Mouse (Mus musculus): ENCODE measurements around the gene D230025D16Rik. TPM values are rescaled to one million over a fixed set of nuclear protein-coding genes. Genes with fewer than 3 reads are reported as not detected.

Gene D230025D16Rik
- polyA plus RNA-seq, 1 experiment from 2014 or later: 34.6 TPM

DNA sequence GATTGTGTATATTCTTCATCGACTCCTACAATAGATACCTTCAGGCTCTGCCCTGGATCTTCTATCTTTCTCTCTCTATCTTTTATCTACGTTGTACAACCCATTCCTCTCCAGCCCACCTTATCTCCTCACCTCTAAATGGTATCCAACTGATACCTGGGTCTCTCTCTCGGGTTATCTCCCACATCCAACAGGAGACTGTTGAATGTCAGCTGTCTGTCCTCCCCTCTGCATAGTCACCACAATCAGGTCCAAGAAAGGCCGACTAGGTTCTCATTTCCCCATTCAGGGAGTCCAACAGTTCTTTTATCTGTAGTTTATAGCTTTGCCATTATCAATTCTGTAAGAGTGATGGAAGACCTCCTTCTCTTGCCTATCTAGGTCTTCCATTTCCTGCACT lies 57.3 kb downstream of the D230025D16Rik start:
- Histone ChIP-seq H3K4me3 (ENCODE audit: low read depth, low read length) (no peak overlapping the region), H3K9ac (ENCODE audit: low read depth, low read length) (no peak overlapping the region), H3K27me3 (ENCODE audit: control insufficient read depth, insufficient read depth, low read depth, low read length) (peaks cover 7% of the 10 kb centered on the region; the same call in 1 of the 2 replicates), H3K4me2 (ENCODE audit: low read length) (no peak overlapping the region), H3K4me1 (ENCODE audit: control insufficient read depth, insufficient read depth, low read length) (peaks cover 21% of the 10 kb centered on the region), H3K9me3 (replicated peaks; ENCODE audit: control insufficient read depth, low read length, poor library complexity, severe bottlenecking) (no peaks in the 10 kb centered on the region), H3K27ac (ENCODE audit: low read length) (no peak overlapping the region), H3K36me3 (ENCODE audit: control insufficient read depth, insufficient read depth, low read length) (peaks cover 20% of the 10 kb centered on the region)
- ATAC-seq: no peak
- 88% methylated on average over 4 of the region's 4 CpGs for WGBS

DNA sequence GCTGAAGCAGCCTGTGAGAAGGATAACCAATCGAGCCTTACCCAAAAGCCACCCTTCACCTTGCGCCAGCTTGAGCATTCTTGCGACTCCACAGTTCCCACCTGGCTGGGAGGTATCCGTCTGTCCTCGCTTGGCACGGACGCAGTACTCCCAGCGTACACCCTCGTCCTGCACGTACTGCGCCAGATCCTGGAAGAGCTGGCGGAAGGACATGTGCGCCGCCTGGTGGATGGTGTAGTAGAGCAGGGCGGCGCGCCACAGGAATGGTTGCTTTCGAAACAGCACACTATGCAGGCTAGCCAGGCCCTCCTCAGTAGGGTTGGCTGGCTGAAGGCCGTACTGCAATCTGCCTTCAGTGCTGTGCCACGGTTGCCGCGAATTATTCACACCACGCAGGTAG lies 58.1 kb downstream of the D230025D16Rik start:
- Histone ChIP-seq H3K27me3 (ENCODE audit: control insufficient read depth, insufficient read depth, low read depth, low read length) (peaks cover 2% of the 10 kb centered on the region; the same call in 1 of the 2 replicates), H3K27ac (ENCODE audit: low read length) (no peak overlapping the region), H3K36me3 (ENCODE audit: control insufficient read depth, insufficient read depth, low read length) (peaks cover 20% of the 10 kb centered on the region), H3K4me3 (ENCODE audit: low read depth, low read length) (no peak overlapping the region), H3K4me2 (ENCODE audit: low read length) (no peak overlapping the region), H3K9ac (ENCODE audit: low read depth, low read length) (no peak overlapping the region), H3K9me3 (replicated peaks; ENCODE audit: control insufficient read depth, low read length, poor library complexity, severe bottlenecking) (no peaks in the 10 kb centered on the region), H3K4me1 (ENCODE audit: control insufficient read depth, insufficient read depth, low read length) (peaks cover 30% of the 10 kb centered on the region)
- ATAC-seq: no peak
- WGBS: 28% methylated on average over 23 of the region's 23 CpGs

DNA sequence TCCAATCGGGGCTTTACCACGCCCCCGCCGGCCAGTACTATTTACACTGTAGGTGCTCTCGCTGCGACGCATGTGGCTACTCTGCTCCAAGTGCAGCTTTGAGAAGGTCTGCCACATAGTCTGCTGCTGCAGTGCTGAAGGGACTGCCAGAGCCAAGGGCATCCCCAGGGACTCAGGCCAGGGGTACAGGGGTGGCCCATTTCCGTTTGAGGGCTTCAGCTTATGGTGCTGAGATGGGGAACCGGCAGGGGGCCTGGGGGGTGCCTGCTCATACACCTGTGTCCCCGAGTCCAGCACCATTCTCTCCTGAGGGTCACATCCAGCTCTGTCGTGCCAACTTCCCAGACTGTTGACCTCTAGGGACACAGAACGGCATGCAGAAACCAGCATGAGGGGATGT lies 60.6 kb downstream of the D230025D16Rik start:
- Histone ChIP-seq H3K4me3 (ENCODE audit: low read depth, low read length) (no peak overlapping the region), H3K4me1 (ENCODE audit: control insufficient read depth, insufficient read depth, low read length) (peaks cover 36% of the 10 kb centered on the region), H3K36me3 (ENCODE audit: control insufficient read depth, insufficient read depth, low read length) (peaks cover 17% of the 10 kb centered on the region), H3K9me3 (replicated peaks; ENCODE audit: control insufficient read depth, low read length, poor library complexity, severe bottlenecking) (no peaks in the 10 kb centered on the region), H3K9ac (ENCODE audit: low read depth, low read length) (peak overlapping the region; percentile 36; the same call in 1 of the 2 replicates), H3K27ac (ENCODE audit: low read length) (no peak overlapping the region), H3K27me3 (ENCODE audit: control insufficient read depth, insufficient read depth, low read depth, low read length) (no peaks in the 10 kb centered on the region; the same call in 1 of the 2 replicates), H3K4me2 (ENCODE audit: low read length) (no peak overlapping the region)
- ATAC-seq: no peak
- 46% methylated on average over 12 of the region's 12 CpGs for WGBS

DNA sequence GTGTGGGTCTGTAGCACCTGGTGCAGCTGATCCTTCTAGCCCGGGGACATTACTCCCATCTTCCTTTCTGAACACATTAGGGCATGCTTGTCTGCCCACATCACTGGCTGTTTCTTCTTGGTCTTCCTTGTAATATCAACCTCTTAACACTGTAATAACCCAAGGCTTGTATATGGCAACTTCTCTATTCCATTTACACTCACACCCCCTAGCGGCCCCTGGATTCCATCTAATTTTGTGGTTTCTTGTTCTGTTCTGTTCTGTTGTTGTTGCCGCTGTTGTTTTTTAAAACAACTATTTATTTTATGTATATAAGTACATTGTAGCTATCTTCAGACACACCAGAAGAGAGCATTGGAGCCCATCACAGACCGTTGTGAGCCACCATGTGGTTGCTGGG lies 62.0 kb downstream of the D230025D16Rik start:
- Histone ChIP-seq H3K9me3 (replicated peaks; ENCODE audit: control insufficient read depth, low read length, poor library complexity, severe bottlenecking) (no peaks in the 10 kb centered on the region), H3K36me3 (ENCODE audit: control insufficient read depth, insufficient read depth, low read length) (peaks cover 12% of the 10 kb centered on the region), H3K4me2 (ENCODE audit: low read length) (peak overlapping the region; percentile 79), H3K4me3 (ENCODE audit: low read depth, low read length) (no peak overlapping the region), H3K27ac (ENCODE audit: low read length) (no peak overlapping the region), H3K4me1 (ENCODE audit: control insufficient read depth, insufficient read depth, low read length) (peaks cover 41% of the 10 kb centered on the region), H3K27me3 (ENCODE audit: control insufficient read depth, insufficient read depth, low read depth, low read length) (no peaks in the 10 kb centered on the region; the same call in 1 of the 2 replicates), H3K9ac (ENCODE audit: low read depth, low read length) (no peak overlapping the region)
- ATAC-seq: no peak
- 88% methylated on average over 4 of the region's 4 CpGs for WGBS

DNA sequence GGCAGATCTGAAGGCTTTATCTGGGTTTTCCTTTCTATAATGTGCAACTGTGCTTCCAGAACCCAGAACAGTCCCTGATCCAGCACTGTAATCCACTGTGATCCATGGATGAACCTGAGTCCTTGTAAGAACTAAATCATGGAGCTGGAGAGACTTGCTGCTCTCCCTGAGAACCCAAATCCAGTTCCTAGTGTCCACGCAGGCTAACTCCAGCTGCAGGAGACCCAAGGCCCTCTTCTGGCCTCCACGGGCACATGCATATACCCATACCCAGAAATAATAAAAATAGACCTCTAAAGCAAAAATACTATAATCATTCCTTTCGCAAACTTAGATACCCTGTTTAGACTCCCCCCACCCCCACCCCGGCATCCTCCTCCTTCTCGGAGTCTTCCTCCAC lies 63.3 kb downstream of the D230025D16Rik start:
- Histone ChIP-seq H3K36me3 (ENCODE audit: control insufficient read depth, insufficient read depth, low read length) (peaks cover 4% of the 10 kb centered on the region; the same call in 1 of the 2 replicates), H3K9ac (ENCODE audit: low read depth, low read length) (peak overlapping the region; percentile 69), H3K4me2 (ENCODE audit: low read length) (peak overlapping the region; percentile 79), H3K4me1 (ENCODE audit: control insufficient read depth, insufficient read depth, low read length) (peaks cover 41% of the 10 kb centered on the region), H3K4me3 (ENCODE audit: low read depth, low read length) (peak overlapping the region; percentile 52), H3K9me3 (replicated peaks; ENCODE audit: control insufficient read depth, low read length, poor library complexity, severe bottlenecking) (no peaks in the 10 kb centered on the region), H3K27me3 (ENCODE audit: control insufficient read depth, insufficient read depth, low read depth, low read length) (no peaks in the 10 kb centered on the region), H3K27ac (ENCODE audit: low read length) (peak overlapping the region; percentile 86)
- 81% methylated on average over 5 of the region's 5 CpGs for WGBS
- no peak for ATAC-seq

DNA sequence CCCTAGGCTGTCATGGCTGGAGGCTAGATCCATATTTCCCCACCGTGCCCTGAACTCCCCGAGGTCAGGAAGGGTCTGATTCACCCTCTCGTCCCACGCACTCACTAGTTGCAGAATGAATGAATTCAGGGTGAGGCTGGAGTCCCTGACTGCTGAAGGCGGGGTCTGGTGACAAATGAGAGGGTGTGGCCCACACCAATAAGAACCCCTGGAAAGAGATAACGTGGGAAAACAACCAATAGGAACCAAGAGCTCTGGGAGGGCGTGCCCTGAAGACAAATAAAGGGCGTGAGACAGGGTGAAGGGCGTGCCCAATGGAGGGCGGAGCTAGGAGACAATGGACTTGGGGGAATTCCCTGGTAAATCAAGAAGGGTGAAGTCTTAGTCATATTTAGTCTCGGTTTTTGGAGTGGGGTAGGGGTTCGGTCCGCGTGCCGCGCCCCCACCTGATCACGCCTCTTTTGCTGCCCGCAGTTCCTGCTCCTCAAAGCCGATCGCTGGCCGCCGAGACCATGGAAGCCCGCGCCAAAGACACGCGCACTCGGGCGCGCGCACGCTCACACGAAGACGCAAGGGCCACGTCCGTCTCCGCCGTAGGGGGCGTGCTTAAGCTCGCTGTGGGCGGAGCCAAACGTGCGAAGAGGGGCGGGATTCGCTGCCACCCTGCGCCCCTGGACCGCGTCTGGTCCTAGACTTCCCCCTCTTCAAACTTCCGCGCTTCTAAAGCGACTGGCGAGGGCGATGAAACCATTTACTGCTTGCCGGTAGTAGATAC lies 64.2 kb downstream of the D230025D16Rik start:
- Histone ChIP-seq H3K27me3 (ENCODE audit: control insufficient read depth, insufficient read depth, low read depth, low read length) (no peaks in the 10 kb centered on the region), H3K27ac (ENCODE audit: low read length) (peak overlapping the region; percentile 86), H3K4me3 (ENCODE audit: low read depth, low read length) (peak overlapping the region; percentile 52), H3K4me1 (ENCODE audit: control insufficient read depth, insufficient read depth, low read length) (peaks cover 41% of the 10 kb centered on the region), H3K9me3 (replicated peaks; ENCODE audit: control insufficient read depth, low read length, poor library complexity, severe bottlenecking) (no peaks in the 10 kb centered on the region), H3K36me3 (ENCODE audit: control insufficient read depth, insufficient read depth, low read length) (peaks cover 4% of the 10 kb centered on the region; the same call in 1 of the 2 replicates), H3K4me2 (ENCODE audit: low read length) (peak overlapping the region; percentile 79), H3K9ac (ENCODE audit: low read depth, low read length) (peak overlapping the region; percentile 69)
- under 1% methylated on average over 53 of the region's 53 CpGs for WGBS
- peak; percentile 92 for ATAC-seq

DNA sequence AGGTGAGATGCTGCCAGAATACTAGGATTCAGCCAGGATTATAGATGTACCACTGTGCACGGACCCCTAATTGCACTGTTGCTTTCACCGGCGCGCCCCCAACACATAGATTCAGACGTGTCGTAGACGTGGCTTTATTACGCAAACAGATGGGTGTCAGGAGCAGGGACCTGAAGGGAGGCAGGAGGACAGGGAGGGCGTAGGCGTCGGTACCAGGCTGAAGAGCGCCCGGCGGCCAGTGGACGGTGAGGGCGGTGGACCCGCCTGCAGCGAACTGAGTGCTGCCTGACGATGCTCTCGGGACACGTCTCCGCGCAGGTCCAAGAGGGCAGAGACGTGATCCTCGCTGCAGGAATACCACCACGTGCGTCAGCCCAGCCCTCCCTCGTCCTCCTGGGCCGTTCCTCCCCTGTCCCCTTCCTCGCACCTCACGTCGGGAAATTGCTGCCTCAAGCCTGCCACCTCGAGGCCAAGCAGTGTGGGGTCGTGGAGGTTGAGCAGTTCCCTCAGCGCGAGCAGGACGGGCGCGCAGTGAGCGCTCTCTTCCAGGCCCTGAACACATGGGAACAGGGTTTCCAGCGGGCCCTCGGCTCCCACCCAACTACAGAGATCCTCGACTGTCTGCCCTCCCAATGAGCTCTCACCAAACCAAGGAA lies 65.0 kb downstream of the D230025D16Rik start, which contains the start of gene 4931428F04Rik:
4931428F04Rik (minus strand) TSS at position 60 of the 656 bp plus-strand sequence.
- Histone ChIP-seq H3K4me3 (ENCODE audit: low read depth, low read length) (peak within 1 kb of the TSS; percentile 52), H3K4me2 (ENCODE audit: low read length) (peak within 1 kb of the TSS; percentile 79), H3K36me3 (ENCODE audit: control insufficient read depth, insufficient read depth, low read length) (no peaks in the 10 kb centered on the region; the same call in 1 of the 2 replicates), H3K4me1 (ENCODE audit: control insufficient read depth, insufficient read depth, low read length) (peaks cover 38% of the 10 kb centered on the region), H3K27me3 (ENCODE audit: control insufficient read depth, insufficient read depth, low read depth, low read length) (no peaks in the 10 kb centered on the region), H3K9ac (ENCODE audit: low read depth, low read length) (peak within 1 kb of the TSS; percentile 69), H3K27ac (ENCODE audit: low read length) (peak within 1 kb of the TSS; percentile 86), H3K9me3 (replicated peaks; ENCODE audit: control insufficient read depth, low read length, poor library complexity, severe bottlenecking) (no peaks in the 10 kb centered on the region)
- WGBS: under 1% methylated on average over 42 of the region's 43 CpGs
- ATAC-seq: peak; percentile 46

DNA sequence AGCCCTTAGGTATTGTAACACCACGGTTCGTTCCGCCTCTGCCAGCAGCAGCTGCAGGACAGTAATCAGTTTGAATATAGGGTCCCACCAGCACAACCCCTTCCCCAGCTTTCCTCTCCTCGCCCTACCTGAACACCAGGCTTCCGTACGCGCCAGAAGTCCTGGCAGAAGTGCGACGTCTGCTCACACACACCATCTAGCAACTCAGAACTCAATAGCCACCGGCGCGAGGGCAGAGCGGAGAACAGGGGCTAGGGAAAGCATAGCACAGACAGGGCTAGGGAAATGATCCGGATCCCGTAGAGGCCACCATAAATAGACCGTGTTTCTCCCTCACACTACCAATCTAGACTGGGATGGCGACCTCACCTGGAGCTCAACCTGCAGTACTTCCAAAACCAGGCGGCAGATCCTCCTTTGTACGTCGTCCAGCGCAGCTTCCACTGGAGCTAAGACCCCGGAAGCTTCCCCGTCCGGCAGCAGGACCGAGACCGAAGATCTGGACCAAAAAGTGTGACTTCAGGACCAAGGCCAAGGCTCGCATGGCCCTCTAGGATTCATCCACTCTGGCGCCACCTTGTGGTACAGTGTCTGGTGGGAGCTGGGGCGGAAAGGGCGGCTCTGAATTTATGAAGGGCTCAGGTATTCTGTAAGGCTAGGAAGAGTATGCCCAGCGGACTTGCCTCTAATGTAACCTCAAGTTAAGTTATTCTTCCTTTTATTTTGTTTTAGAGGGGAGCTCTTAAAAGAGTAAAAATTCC lies 65.8 kb downstream of the D230025D16Rik start:
- 9% methylated on average over 31 of the region's 31 CpGs for WGBS
- Histone ChIP-seq H3K9ac (ENCODE audit: low read depth, low read length) (peak overlapping the region; percentile 50), H3K4me2 (ENCODE audit: low read length) (peak overlapping the region; percentile 79), H3K9me3 (replicated peaks; ENCODE audit: control insufficient read depth, low read length, poor library complexity, severe bottlenecking) (no peaks in the 10 kb centered on the region), H3K36me3 (ENCODE audit: control insufficient read depth, insufficient read depth, low read length) (no peaks in the 10 kb centered on the region; the same call in 1 of the 2 replicates), H3K27ac (ENCODE audit: low read length) (no peak overlapping the region), H3K27me3 (ENCODE audit: control insufficient read depth, insufficient read depth, low read depth, low read length) (no peaks in the 10 kb centered on the region), H3K4me1 (ENCODE audit: control insufficient read depth, insufficient read depth, low read length) (peaks cover 34% of the 10 kb centered on the region), H3K4me3 (ENCODE audit: low read depth, low read length) (peak overlapping the region; percentile 52)
- ATAC-seq: no peak

All from midbrain, embryonic 16.5 days (tissue).